Mouse (Mus musculus) limb, embryonic 10.5 days (tissue): ENCODE data around the gene Daam2. TPM values are rescaled to one million over a fixed set of nuclear protein-coding genes. Genes with fewer than 3 reads are reported as not detected.
"Not testable (repeated sequence)": the region's sequence is repeated elsewhere in the genome, so short reads cannot be mapped to it uniquely, and the experiment has no call there.

Source experiments
- DNase-seq: peaks from one replicate; pipeline ENCODE4 v3.0.0-alpha.2; 2017; ENCODE audit warnings: low spot score
- H3K27ac ChIP-seq: fragments of 300-500 bp; sonication (generic); 2 replicates; pipeline ENCODE4 v1.5.1; 2016; ENCODE audit warnings: mild to moderate bottlenecking
- H3K27me3 ChIP-seq: fragments of 300-500 bp; sonication (generic); 2 replicates; pipeline ENCODE4 v1.6.1; 2016; ENCODE audit warnings: low read depth, mild to moderate bottlenecking; ENCODE audit not compliant: poor library complexity, severe bottlenecking
- H3K36me3 ChIP-seq: fragments of 300-500 bp; sonication (generic); 2 replicates; pipeline ENCODE4 v1.6.1; 2016; ENCODE audit warnings: mild to moderate bottlenecking, moderate library complexity
- H3K4me1 ChIP-seq: fragments of 300-500 bp; sonication (generic); 2 replicates; pipeline ENCODE4 v1.6.1; 2016
- H3K4me3 ChIP-seq: fragments of 300-500 bp; sonication (generic); 2 replicates; pipeline ENCODE4 v1.5.1; 2016; ENCODE audit warnings: mild to moderate bottlenecking, moderate library complexity
- H3K9me3 ChIP-seq: fragments of 300-500 bp; sonication (generic); replicated peaks from 2 replicates; pipeline ENCODE4 v1.6.1; 2016; ENCODE audit warnings: mild to moderate bottlenecking
- WGBS: fragments of 180-500 bp; shearing (Covaris S2); methylation state at CpG from one replicate; pipeline ENCODE4 v1.1.7; 2016; 5-methylcytosine and 5-hydroxymethylcytosine counted together
- polyA plus RNA-seq: library from polyadenylated mRNA; unstranded; fragments of >200 nt; fragmentation: Nextera tagmentation; extraction: Ambion mirVana; gene quantifications from 2 replicates; pipeline ENCODE4 v1.2.1, GENCODE M21; 2016

Daam2 gene
- polyA plus RNA-seq, 1 experiment from 2014 or later = 10.7 TPM

DNA sequence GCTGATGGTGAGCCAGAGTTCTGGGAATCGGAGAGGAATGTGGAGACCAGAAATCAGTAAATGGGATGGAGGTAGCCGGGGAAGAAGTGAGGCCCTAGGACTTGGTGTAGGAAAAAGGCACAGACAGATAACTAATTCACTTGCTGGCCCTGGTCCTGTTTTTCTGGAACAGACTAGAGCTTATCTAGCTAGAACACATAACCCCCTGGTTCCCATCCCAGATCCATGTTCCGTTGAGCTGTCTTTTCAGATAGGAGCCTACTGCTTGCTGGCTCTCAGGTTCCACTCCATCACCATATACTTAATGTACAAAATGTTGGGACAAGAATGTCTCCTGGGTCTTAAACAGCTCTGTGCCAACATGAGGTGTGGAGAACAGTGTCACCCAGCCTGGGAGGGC is 106.3 kb downstream of the Daam2 start:
- 90% methylated on average over 3 of the region's 3 CpGs for WGBS
- no peaks in the 10 kb centered on the region for H3K4me1 ChIP-seq
- DNase-seq = no peak

DNA sequence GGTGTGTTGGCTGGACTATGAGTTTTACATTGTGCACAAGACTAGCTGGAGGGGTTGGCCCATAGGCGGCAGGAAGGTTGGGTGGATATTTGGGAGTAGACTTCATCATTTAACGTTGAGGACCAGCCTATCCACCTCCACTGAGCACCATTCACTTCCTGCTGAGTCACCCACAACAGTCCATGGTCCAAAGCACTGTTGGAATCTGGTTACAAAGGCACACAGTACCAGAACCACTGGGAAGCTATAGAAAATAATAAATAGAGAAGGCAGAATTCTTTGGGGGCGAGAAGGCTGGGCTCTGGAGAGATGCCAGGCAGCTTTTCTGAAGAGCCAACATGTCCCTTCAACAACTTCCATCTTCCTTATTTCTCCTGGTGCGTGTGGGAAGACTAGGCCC is 107.8 kb downstream of the Daam2 start:
- Histone ChIP-seq H3K4me1 (no peaks in the 10 kb centered on the region), H3K9me3 (no peaks in the 10 kb centered on the region), H3K27me3 (no peaks in the 10 kb centered on the region), H3K27ac (no peak overlapping the region), H3K36me3 (peaks cover 89% of the 10 kb centered on the region), H3K4me3 (no peak overlapping the region)
- no peak for DNase-seq
- WGBS = 87% methylated on average over 4 of the region's 4 CpGs

More for the DNA sequence above, 106.3 kb downstream of the Daam2 start:
- H3K27me3 ChIP-seq = no peaks in the 10 kb centered on the region
- no peaks in the 10 kb centered on the region for H3K9me3 ChIP-seq
- H3K4me3 ChIP-seq = no peak overlapping the region
- no peak overlapping the region for H3K27ac ChIP-seq
- peaks cover 93% of the 10 kb centered on the region for H3K36me3 ChIP-seq

DNA sequence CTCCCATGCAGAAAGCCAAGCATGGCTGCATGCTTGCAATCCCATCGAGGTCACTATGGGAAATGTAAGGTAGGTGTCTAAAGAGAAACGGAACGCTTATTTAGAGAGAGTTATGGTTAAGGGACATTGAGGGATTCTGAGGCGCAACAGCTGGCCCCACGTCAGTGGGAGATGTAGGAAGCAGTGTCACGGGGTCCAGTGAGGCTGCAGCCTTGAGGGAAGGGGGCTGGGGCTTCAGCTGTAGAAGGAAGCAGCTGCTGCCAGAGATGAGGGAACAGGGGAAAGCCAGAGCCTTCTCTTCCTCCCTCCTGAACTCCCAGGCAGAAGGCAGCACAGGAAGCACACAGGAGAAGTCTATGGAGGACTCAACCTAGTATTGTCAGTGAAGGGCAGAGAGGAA is 113.2 kb downstream of the Daam2 start:
- Histone ChIP-seq H3K27me3 (no peaks in the 10 kb centered on the region), H3K36me3 (peaks cover 60% of the 10 kb centered on the region), H3K4me3 (no peak overlapping the region), H3K4me1 (peaks cover 6% of the 10 kb centered on the region), H3K9me3 (no peaks in the 10 kb centered on the region), H3K27ac (no peak overlapping the region)
- no peak for DNase-seq
- WGBS = 83% methylated on average over 6 of the region's 6 CpGs

DNA sequence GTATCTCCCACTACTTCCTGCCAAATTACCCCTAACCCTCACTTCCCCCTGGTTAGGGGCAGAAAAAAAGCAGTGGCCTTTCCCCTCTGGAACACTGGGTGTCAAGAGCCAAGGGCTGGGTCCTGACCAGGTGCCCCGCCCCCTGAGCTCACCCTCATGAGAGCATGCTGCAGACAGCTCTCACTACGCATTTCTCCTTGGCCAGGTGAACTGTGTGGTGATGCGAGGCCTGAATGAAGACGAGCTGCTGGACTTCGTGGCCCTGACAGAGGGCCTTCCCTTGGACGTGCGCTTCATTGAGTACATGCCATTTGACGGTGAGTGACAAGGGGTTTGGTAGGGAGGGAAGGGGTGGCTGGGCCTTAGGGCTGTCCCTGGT is 114.9 kb downstream of the Daam2 start:
- Histone ChIP-seq H3K4me1 (peaks cover 6% of the 10 kb centered on the region), H3K27ac (no peak overlapping the region), H3K9me3 (no peaks in the 10 kb centered on the region), H3K36me3 (peaks cover 43% of the 10 kb centered on the region), H3K27me3 (no peaks in the 10 kb centered on the region), H3K4me3 (no peak overlapping the region)
- DNase-seq = no peak
- 66% methylated on average over 8 of the region's 8 CpGs for WGBS

DNA sequence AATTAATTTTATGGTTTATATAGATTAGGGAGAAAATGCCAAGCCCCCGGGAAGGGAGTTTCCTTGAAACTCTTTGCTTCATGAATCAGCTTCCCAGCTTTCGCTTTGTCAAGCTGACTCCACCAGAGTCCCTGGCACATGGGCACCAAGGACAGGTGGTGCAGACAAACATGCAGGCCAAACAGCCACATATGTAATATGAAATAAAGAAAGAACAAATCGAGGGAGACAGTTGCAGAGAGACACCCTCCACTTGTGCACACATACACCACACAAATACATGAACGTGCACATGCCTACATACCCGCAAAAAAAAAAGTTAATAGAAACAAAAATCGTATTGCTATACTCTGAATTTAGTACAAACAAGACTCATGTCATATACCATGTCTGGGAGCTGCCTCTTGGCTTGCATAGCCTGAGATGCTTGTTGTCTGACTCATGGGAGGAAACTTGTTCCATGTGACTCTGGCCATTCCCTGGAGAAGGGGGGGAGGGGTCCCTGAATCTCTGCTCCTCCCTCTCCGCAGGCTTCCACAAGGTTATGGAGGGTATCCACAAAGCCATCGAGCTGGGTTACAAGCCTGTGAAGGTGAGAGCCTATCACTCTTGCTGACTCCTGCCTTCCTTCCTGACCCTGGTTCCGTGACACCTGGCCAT is 115.4 kb downstream of the Daam2 start:
- Histone ChIP-seq H3K27ac (no peak overlapping the region), H3K27me3 (no peaks in the 10 kb centered on the region), H3K4me3 (no peak overlapping the region), H3K36me3 (peaks cover 38% of the 10 kb centered on the region), H3K4me1 (peaks cover 6% of the 10 kb centered on the region), H3K9me3 (no peaks in the 10 kb centered on the region)
- DNase-seq = no peak
- WGBS = 47% methylated on average over 9 of the region's 9 CpGs

- not testable (repeated sequence) for H3K4me3 ChIP-seq, DNase-seq, H3K27me3 ChIP-seq, H3K27ac ChIP-seq, H3K9me3 ChIP-seq, H3K4me1 ChIP-seq
- H3K36me3 ChIP-seq = peaks cover 30% of the 10 kb centered on the region
- 37% methylated on average over 3 of the region's 3 CpGs for WGBS
Measured at GRCm38 (mm10) chr17:49442841-49443240, 121.3 kb downstream of the Daam2 start.

DNA sequence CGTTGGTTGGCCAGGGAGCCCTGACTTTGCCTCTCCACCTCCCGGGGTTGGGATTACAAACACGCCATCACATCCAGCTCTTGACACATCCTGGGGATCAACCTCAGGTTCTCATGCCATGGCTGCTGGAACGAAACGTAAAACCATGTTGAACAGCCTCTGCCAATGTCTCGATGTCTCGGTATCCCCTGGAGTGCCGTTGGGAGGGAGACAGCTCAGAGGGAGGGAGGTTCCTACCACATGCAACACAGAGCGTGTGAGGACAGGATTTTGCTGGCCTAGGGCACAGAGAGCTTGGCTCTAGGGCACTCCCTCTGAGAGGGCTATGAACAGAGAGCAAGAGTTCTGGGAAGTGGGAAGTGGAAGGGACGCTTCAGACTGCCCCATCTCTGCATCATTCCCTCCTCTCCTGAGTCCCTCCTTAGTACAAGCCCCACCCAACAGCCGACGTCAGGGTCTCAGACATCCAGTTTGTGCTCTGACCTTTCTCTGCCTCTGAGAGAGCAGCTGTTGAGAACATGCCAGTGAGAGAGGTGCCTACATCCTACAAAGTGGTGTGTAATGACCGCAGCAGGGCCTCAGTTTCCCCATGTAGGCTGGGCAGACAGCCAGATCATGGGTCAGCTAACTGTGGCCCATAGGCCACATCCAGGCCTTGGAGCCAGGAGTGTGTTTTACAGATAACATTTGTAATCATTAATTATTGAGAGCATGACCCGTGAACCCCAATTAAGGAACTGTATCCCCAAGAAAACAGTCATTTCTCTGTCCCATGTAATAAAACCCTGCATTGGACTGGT is 123.6 kb downstream of the Daam2 start:
- Histone ChIP-seq H3K36me3 (peaks cover 49% of the 10 kb centered on the region), H3K27ac (no peak overlapping the region), H3K9me3 (no peaks in the 10 kb centered on the region), H3K4me1 (peaks cover 4% of the 10 kb centered on the region; the same call in 1 of the 2 replicates), H3K4me3 (no peak overlapping the region), H3K27me3 (no peaks in the 10 kb centered on the region)
- WGBS = 59% methylated on average over 14 of the region's 14 CpGs
- no peak for DNase-seq

- WGBS = 88% methylated on average over 4 of the region's 4 CpGs
- DNase-seq = no peak
- Histone ChIP-seq H3K27me3 (no peaks in the 10 kb centered on the region), H3K4me1 (peaks cover 4% of the 10 kb centered on the region; the same call in 1 of the 2 replicates), H3K27ac (no peak overlapping the region), H3K4me3 (no peak overlapping the region), H3K36me3 (peaks cover 57% of the 10 kb centered on the region), H3K9me3 (no peaks in the 10 kb centered on the region)
Measured at GRCm38 (mm10) chr17:49439706-49440105, 124.4 kb downstream of the Daam2 start.

- 79% methylated on average over 12 of the region's 12 CpGs for WGBS
- DNase-seq = no peak
- peaks cover 4% of the 10 kb centered on the region; the same call in 1 of the 2 replicates for H3K4me1 ChIP-seq
- H3K27ac ChIP-seq = no peak overlapping the region
- H3K4me3 ChIP-seq = no peak overlapping the region
- H3K36me3 ChIP-seq = peaks cover 64% of the 10 kb centered on the region
- no peaks in the 10 kb centered on the region for H3K9me3 ChIP-seq
- no peaks in the 10 kb centered on the region for H3K27me3 ChIP-seq
Measured at GRCm38 (mm10) chr17:49438822-49439574, 125.1 kb downstream of the Daam2 start.

- DNase-seq = not testable (repeated sequence)
Measured at GRCm38 (mm10) chr17:49437306-49437705, 126.8 kb downstream of the Daam2 start.

GRCm38 (mm10) chr17:49436631-49437030 is 127.5 kb downstream of the Daam2 start:
- H3K36me3 ChIP-seq = peaks cover 76% of the 10 kb centered on the region
- no peaks in the 10 kb centered on the region for H3K27me3 ChIP-seq
- no peak overlapping the region for H3K4me3 ChIP-seq
- peaks cover 11% of the 10 kb centered on the region for H3K4me1 ChIP-seq
- WGBS = 88% methylated on average over 6 of the region's 6 CpGs
- no peaks in the 10 kb centered on the region for H3K9me3 ChIP-seq
- H3K27ac ChIP-seq = no peak overlapping the region
- no peak for DNase-seq

More at GRCm38 (mm10) chr17:49437306-49437705, 126.8 kb downstream of the Daam2 start:
- not testable (repeated sequence) for H3K27ac ChIP-seq, H3K9me3 ChIP-seq, H3K4me1 ChIP-seq, H3K4me3 ChIP-seq, H3K27me3 ChIP-seq
- peaks cover 76% of the 10 kb centered on the region for H3K36me3 ChIP-seq

GRCm38 (mm10) chr17:49435081-49435480 is 129.1 kb downstream of the Daam2 start:
- Histone ChIP-seq H3K4me3 (no peak overlapping the region), H3K27me3 (no peaks in the 10 kb centered on the region), H3K27ac (no peak overlapping the region), H3K9me3 (no peaks in the 10 kb centered on the region), H3K36me3 (peaks cover 68% of the 10 kb centered on the region), H3K4me1 (peaks cover 12% of the 10 kb centered on the region)
- WGBS = 91% methylated on average over 10 of the region's 10 CpGs
- no peak for DNase-seq

DNA sequence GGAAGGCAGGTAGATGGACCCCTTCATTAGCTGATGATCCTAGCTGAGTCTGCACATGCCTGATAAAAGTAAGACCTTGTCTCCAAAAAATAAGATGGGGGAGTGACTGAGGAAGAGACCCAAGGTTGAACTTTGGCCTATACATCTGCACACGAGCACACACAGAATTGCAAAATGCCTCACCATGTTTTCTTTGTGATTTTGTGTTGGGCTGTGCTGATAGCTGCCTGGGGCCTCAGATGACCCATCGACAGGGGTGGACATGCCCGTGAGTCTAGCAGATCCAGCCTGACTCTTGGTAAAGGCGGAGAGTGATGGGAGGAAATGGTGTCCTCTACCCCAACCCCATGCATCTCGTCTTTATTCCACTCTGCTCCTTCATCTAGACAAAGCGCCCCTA is 129.9 kb downstream of the Daam2 start:
- Histone ChIP-seq H3K4me3 (no peak overlapping the region), H3K36me3 (peaks cover 59% of the 10 kb centered on the region), H3K27me3 (no peaks in the 10 kb centered on the region), H3K9me3 (no peaks in the 10 kb centered on the region), H3K4me1 (peaks cover 20% of the 10 kb centered on the region), H3K27ac (no peak overlapping the region)
- 78% methylated on average over 6 of the region's 6 CpGs for WGBS
- no peak for DNase-seq
